Mouse (Mus musculus) lung, postnatal 4 days (tissue): ENCODE measurements around the gene Gm21921.
"Not testable (repeated sequence)": the region's sequence is repeated elsewhere in the genome, so short reads cannot be mapped to it uniquely, and the experiment has no call there.

Experiments
- DNase-seq, 2 experiments: peaks; one replicate each; pipeline ENCODE4 v3.0.0; 2021

Gene Gm21921

GRCm38 (mm10) chrY:24796143-24796542 is at the start of gene Gm21921:
TSS of gene Gm21921 (minus strand) at chrY:24796243.
- not testable (repeated sequence) for DNase-seq
